Mouse (Mus musculus) kidney, postnatal 25 days (tissue): ENCODE measurements at regions not wholly inside any gene's neighbourhood (a gene's known extent, or its start where the extent isn't known, plus 50 kb on each side); places are given as distances from the start of the nearest gene placed in this dataset.

Experiments
- DNase-seq, 2 experiments: peaks; one replicate each; pipeline ENCODE4 v3.0.0; 2021; ENCODE audit warnings: mixed read lengths in 2 of 2

DNA sequence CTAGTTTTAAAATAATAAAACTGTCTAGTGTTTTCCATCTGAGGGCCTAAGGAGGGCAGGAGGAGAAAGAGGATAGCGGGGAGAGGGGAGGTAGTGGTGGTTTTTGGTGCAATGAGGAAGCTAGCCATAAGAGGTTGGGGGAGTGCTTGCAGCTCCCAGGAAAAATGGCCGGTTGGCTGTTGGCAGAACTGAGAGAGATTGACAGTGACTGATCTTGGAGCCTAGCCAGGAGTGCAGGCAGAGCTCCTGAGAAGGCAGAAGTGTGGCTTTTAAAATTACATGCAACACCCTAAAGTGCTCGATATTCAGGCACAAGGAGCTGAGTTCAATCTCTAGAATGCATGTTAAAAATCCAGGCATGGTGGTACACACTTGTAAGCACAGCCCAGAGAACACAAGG is 938.3 kb upstream of the 2610301B20Rik start:
- DNase-seq, result no peak

DNA sequence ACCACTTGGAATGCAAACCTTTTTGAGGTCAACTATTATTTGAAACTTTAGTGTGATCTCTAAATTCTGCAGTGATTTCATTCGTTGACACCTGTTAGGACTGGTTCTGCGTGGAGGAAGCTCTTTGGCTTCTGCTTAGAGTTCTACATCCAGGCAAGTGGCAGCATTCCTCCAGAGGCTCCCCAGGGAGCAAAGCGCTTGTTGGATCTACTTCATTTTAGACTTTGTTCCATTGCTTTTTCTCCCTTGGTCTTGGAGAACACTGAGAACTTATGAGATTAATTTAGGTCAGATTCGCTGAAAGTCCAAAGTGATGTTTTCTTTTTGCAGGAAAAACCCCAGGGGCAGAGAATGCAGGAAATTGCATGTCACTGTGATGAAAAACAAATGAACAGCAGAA is 922.9 kb upstream of the 2610301B20Rik start:
- no peak for DNase-seq

DNA sequence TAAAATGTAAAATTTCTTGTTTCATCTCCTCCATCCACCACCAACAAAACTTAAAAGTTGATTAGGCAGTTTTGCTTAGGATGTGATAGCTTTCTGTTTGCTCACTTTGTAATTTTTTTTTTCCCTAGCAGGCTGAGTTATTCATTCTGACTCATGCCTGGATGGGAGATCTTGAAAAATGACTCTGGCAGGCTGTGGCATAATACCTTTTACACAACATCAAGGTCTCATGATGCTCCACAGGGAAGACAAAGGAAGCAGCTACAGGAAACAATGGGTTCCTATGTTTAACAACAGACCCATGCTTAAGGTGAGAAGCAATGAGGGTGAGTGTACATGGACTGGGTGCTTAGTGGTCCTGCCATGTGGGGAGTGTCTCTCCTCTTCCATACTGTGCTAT is 899.7 kb upstream of the 2610301B20Rik start:
- no peak for DNase-seq

DNA sequence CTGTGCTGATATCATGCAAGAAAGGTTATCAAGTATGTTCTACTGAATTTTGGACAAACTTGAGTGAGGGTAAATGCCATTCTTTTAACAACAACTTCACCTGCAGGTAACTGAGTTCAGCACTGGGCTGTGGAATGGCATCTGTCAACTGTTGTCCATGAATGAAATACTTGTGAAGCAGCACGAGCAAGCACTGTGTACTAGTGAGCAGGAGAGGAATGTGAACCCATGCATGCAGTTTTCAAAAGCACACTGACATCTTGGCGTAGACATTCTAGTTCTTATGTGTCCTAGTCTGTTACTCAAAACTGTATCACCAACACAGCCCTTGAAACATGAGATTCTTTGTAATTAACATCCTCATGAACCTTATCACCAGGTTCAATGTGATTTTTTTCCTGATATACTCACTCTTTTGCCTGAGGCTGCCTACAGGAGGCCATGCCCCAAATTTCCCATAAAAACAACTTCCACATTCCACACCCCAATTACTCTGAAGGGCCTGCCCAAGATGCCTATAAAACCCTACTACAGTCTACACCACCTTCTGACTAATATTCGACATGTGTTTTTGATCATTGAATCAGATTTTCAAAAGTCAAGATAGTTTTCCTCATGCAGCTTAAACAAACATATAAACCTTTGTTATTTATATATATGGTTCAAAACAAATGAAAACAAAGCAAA is 892.8 kb upstream of the 2610301B20Rik start:
- no peak for DNase-seq

DNA sequence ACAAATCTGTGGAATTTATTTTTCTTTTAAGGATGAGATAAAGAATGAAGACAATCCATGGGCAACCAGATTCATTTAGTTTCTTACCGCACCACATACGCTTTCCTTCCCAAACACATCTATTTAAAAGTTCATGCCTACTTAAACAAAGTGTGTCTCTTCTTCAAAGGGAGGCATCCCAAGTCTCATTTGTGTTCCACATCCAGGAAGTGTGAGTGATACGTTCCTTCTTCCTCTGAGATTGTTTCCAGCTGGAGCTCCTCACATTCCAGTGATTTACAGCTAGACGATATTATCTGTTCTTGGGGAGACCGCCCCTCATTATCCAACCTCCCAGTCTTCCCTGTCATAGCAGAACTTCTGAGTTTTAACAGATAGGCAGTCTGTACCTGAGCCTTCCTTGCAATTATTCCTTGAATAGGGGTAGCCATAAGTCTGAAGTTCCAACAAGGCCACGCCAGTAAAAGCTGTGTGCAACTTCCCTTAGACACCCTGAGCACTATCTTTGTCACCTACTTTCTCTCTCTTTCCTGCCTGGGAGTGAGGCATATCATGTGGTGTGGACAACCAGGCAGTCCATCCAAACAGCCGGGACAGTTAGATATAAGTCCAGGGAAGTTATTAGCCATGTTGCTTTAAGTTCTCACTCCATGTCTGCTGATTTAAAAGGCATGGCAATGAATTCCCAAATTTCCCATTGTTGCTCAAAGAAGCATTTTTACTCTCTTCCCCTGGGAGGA is 891.3 kb upstream of the 2610301B20Rik start:
- DNase-seq, result no peak

DNA sequence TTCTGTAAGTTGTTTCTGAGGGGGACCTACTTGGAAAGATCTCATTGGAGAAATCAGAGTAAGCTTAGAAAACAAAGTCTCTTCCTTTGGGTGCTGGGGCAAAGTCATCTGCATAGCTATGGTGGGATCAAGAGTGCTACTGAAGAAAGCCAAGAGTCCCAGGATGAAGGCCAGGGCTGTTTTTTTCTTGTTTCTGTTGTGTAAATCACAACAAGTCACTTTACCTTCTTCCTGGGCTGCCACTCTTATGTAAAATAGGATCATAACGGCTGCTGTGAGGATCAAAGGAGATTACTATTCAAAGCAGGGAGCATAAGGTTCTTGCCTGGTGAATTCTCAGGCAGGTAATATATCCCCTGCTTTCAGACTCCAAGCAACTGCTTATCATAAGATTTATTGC is 880.4 kb upstream of the 2610301B20Rik start:
- no peak for DNase-seq

DNA sequence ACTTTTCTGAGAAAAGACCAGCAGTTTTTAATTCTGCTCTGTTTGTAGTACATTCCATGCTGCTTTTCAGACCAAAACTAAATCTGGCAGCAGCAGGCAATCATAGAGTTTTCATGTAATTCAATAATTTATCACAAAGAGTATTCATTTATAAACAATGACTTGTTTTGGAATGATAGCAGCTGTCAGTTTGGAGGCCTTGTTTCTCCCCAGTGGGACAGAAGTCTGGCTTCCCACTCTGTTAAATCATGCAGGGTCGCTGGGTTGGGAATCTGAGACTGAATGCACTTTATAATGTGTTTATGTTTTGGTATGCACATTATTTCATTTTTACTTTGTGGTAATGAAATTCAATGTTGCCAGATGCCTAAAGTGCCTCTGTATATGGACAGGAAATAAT is 879.8 kb upstream of the 2610301B20Rik start:
- DNase-seq, result no peak

DNA sequence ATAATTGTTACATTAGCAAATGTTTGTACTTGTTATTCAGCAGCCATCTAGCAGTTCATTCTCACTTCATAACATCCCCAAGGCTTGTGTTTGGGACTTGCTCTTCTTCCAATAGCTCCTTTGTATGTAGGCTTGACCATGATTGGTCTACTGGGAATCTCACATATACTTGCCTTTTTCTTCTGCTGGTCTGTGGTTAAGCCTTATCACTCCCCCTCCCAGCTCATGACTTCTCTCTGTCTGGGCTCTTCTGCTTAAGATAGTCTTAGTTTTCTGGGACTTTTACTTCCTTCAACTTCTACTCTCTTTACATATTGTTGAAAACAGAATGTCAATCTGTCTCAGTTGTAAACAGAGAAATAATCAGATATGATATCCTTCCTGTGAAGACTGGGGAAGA is 844.0 kb upstream of the 2610301B20Rik start:
- DNase-seq, result no peak

DNA sequence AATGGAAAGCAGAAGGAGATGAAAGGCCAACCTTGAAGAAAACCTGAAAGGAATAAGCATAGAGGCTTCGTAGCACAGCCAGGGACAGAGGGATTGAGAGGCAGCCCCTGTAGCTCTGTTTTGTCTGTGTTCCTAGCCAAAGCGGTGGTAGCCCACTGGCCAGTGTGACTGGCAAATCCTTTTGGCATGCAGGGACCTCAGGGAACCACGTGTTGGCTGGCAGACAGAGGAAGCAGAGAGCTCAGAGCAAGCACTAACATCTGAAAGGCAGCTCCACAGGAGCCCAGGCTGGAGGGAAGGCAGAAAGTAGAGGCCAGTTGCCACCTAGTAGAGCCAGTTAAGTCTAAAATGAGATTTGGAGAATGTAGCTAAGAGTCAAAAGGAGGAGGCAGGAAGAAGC is 842.5 kb upstream of the 2610301B20Rik start:
- no peak for DNase-seq

DNA sequence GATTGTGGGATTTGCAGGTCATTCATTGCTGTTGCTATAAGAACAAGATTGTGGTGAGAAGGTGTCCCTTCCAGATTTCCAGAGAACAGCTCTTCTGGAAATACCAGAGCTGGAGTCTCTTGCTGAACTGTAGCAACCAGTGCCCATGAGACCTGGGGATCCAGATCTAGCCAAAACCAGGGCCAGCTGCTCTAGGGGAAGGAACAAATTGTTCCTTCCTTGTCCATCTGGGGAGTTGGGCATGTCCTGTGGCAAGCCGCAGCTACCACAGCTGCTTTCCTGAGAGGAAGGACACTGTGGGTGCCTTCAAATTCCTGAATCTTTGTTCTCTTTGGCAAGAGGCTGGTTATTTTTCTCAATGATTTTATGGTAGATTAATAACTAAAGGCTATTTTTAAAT is 839.0 kb upstream of the 2610301B20Rik start:
- no peak for DNase-seq

DNA sequence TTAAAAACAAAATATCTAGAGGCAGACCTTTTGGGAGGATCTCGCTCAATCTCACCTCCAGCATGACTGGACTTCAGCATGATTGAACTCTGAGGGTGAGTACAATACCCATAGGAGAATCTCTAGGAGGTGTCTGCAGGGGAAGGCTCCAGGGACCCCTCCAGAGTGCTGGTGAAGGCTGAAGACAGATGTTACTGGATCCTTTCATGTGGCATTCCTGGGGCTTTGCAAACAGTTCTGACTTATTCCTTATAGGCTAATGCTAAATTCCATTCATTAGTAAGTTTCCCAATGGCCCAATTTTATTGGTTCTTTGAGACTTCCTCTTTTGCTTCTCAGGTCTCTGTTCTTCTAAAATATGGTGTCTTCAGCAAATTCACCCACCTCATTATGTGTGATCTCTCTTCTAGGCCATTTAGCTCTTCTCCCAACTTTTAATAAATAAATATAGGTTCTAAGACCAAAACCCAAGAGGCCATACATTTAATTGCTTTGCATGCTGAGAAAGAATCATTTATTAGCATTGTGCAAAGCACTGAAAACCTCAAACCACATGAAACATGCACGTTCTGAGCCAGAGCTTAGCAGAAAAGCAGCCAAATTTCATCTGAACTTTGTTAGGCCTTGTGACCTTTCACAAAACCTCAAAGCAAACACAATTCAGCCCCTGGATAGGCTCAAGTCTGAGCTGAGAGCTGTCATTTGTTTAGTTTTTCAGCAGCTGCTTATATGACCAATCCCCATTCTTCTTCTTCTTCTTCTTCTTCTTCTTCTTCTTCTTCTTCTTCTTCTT is 832.8 kb upstream of the 2610301B20Rik start:
- no peak for DNase-seq

DNA sequence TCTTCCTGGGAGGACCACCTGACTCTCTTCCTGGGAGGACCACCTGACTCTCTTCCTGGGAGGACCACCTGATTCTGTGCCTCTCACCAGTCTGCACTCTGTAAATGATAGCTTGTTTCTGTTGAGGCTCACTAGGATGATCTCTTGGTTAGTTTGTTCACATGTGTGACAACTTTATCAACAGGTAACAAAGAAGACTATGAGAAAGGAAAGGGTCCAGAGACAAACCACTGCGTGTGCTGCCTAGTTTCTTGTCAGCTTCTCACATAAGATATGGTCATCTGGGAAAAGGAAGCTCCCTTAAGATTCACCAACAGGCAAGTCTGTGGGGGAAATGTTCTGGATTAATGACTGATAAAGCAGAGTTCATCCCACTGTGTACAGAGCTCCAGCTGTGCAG is 825.5 kb upstream of the 2610301B20Rik start:
- no peak for DNase-seq

DNA sequence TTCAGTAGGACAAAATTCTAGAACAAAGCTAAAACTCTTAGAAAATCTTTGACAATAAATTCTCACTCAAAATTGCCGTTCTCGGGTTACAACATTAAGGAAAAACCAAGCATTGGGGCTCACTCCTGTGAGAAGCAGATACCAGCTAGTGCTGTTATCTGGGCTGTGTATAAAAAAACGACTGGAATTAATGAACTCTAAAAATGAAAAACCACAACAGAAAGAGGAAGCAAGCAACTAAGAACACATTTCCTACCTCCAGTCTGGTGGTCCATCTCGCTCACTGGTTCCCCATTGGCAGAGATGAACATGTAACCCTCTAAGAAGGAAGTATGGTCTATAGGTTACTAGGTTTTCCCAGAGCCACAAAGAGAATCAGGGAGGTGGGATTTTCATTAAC is 824.9 kb upstream of the 2610301B20Rik start:
- DNase-seq, result no peak

DNA sequence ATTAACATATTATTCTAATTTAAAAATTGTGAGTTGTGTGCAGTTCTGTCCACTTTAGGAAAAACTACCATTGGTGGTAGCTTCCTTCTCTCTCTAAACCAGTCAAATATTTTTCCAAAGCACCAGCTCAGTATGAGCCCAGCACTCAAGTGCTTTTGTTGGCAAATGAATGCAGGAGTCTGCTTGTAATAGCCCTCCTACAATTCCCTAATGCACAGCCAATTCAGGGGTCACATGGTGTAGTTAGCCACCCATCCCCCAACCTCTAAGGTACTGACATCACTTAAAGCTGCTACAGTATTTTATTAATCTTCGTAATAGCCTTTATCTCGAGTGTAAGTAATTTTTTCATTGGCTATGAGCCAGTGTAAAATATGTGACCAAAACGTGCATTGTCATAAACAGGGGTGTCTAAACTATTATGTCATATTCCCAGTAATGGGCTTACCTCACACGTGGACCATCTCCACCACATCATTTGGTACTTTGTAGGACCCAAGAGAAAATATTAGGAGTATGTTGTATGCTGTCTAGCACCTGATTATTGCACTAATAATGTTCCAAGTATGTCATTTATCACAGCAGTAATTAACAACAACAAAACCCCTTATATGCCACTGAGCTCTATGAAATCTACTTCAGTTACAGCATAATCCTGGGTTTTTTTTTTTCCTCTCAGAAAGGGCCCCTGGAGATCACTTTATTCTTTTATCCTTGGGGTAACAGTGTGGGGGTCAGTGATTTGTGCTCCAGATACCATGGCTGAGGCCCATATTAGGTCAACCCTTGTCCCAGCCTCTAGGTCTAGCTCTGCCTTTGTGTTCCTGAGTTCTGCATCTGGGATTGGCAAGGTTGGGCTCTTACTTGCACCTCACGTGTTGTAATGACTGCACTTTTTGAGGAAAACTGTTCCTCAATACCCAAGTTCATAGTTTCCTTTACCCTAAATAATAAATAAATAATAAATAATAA is 822.7 kb upstream of the 2610301B20Rik start:
- no peak for DNase-seq

DNA sequence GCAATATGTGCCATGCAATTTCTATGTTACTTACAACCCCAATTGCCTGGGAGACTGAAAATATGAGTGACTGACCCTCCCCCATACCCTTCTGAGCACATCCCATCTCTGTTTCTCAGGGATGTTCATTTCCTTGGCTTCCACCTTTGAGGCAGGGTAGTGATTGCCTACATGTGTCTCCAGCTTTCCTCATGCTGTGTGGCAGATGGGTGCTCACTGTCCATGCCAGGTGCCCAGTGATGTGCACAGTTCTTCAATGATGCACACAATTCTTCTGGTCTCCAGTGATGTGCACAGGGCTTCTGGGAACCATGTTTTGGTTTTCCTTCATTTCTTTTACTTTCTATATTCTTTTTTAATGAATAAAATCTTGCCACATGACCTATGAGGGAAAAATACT is 821.4 kb upstream of the 2610301B20Rik start:
- no peak for DNase-seq

DNA sequence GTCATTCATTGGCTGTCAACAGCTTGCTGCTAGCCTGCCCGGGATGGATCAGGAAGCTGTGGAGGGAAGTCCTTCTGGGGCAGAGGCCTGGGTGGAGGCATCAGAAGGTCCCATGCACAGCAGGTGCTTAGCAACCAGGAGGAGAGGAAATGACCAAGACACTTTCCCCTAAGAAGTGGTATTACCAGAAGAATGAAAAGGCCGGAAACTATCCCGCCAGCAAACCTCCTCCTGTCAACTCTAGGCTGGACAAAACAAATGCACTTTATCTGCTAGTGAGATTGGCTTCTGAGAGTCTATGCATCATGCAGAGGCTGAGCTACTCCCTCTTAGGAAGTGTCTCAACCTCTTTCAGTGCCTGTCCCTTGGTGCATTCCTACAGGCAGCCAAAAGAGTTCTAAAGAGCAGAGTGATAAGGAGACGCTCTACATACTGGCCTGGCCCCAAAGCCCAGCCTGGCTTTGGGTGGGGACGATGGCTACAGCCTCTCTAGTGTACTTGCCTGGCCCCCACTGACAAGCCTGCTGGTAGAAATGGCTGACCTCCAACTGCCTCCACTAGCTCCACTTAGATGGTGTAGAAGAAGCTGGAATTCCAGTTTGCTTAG is 801.7 kb upstream of the 2610301B20Rik start:
- no peak for DNase-seq

DNA sequence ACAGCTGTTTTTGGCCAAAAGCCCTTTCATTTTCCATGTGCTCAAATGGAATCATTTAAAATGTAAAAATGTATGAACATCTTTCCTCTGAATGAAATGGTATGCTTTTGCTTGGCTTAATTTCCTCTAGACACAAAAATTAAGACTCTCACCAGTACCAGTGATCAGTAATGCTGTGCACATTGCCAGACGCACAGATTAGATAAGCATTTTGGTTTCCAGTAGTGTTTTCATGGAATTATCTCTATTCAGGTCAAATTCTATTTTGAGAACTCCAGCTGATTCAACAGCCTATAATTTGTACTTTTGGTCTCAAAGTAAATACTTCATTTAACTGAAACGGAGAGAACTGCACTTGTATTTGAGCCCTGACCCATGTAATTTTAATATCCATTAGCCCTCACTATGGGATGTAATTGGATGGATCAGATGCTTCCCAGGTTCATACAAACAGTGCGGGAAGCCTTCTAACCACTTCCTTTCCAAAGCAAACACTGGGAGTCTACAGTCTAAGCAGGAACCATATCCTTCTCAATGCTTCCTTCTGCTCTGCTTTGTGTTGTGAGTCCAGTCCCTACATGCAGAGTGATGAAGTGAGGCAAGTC is 794.6 kb upstream of the 2610301B20Rik start:
- no peak for DNase-seq

DNA sequence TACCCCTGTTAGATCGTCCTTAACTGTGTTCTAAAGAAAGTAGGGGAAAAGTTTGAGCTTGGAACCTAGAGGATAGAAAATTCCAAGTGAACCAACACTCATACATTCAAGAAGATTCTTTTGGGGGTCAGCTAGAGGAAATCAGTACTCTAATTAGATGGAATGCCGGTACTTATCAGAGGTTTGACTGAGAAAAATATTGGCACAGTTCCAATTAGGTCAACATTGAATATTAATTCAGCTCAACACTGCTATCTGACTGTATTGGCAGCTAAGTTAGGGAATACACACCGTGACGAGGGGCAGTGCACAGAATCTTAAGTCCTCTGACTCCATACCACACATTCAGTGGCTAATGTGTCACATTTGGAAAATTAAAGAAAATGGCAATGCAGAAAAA is 759.5 kb upstream of the 2610301B20Rik start:
- no peak for DNase-seq

DNA sequence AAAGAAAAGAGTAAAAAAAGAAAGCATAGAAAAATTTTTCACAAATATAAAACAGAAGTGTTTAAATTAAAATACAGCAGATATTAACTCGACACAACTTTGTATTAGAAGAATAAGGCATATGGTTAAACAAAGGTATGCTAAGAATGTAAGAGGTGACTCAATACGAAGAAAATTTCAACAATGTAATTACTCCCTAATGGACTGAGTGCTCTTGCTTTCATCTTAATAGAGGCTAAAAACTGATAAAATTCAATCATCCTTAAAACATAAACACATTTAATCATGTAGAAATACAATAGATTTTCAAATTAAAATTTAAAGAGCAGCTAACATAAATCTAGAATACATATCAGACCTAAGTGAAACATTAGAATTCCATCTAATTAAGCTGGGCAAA is 756.3 kb upstream of the 2610301B20Rik start:
- DNase-seq, result no peak

DNA sequence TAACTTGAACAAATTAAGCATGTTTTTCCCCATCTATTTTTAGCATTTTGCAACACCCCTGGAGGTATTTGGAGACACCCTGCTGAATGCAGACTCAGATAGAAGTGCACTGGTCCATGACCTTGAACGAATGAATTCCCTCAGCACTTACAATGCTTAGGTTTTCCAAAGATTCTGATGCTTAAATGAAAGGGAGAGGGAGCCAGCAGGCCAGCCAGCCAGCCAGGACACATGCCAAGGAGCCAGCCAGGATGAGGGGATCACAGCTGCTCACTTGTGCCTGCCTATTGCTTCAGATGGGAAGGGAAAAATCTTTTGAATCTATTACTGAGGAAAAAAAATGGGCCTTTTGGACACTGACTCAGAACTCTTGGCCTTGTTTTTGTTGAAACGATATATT is 750.0 kb upstream of the 2610301B20Rik start:
- DNase-seq, result no peak

DNA sequence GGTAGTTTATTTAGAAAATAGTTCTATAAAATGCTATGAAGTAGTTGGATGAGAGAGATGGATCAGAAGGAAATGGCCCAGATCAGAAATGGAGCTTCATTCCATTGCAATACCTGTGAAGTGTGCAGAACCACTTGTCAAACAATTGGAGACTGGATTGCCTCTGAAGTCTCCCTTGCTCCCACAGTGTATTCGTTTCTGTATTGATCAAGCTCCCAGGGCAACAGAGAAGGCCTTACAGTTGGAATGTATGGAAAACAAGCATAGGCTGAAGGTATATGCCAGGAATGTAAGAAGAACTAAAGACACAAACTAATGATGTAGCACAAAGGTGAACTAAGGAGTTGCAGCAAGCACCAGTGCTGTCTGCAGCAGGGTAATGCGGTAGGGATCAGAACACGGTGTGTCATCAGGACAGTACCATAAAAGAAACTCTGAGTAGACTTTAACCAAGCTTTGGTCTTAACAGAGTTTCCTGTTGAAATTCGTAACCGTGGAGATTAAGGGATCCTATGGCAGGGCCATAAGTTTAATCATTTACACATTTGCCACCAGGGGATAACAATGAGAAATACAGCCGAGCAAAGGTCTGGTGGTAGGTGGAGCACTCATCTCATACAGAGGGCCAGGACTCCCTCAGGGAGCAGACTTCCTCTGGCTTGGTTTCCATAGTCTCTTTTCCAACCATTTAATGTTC is 732.9 kb upstream of the 2610301B20Rik start:
- DNase-seq, result no peak
